Mouse (Mus musculus): Measurements from ENCODE around the gene Fbxo2. TPM values are rescaled to one million over a fixed set of nuclear protein-coding genes. Genes with fewer than 3 reads are reported as not detected.

Fbxo2 gene
- total RNA-seq, 1 experiment: 16.5 TPM

DNA sequence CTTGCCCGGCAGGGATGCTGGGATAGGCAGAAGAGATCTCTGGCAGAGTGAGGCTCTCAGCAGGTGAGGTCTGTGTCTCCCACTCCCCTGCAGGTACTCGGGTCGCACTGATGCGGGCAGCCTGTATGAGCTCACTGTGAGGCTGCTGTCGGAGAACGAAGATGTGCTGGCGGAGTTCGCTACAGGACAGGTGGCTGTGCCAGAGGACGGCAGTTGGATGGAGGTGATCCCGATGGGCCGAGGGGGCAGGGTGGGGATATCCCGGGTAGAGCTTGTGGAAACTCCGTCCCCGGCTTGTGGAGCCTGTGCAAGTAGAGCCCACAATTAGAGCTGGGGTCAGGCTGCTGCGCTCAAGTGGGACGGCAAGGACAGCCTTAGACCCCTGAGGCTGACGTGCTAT, 5.1 kb downstream of the Fbxo2 start:
- Histone ChIP-seq H3K27ac (ENCODE audit: insufficient read depth, low read depth, low read length, poor library complexity, severe bottlenecking) (no peak overlapping the region), H3K36me3 (ENCODE audit: control insufficient read depth, insufficient read depth, low read length, poor library complexity, severe bottlenecking) (no peaks in the 10 kb centered on the region), H3K9me3 (ENCODE audit: control insufficient read depth, insufficient read depth, low read depth, low read length) (no peaks in the 10 kb centered on the region), H3K4me3 (ENCODE audit: insufficient read depth in 1 of 2, low read depth in 1 of 2, low read length in 2 of 2, poor library complexity in 1 of 2, severe bottlenecking in 1 of 2) (peak overlapping the region in 1 of 2 experiments; percentile 31; a peak in 1 of 4 replicates), H3K9ac (ENCODE audit: insufficient read depth, low read depth, low read length, poor library complexity, severe bottlenecking) (no peak overlapping the region), H3K4me1 (ENCODE audit: control insufficient read depth in 2 of 2, insufficient read depth in 2 of 2, low read length in 2 of 2, poor library complexity in 1 of 2) (peaks cover 0 to 22% of the 10 kb centered on the region in 2 experiments; a peak in 2 of 4 replicates)
- TF ChIP-seq MAFK (IDR thresholded peaks at IDR 0.05; ENCODE audit: insufficient read depth, low read depth, low read length) (no peak), HCFC1 (IDR thresholded peaks at IDR 0.05; ENCODE audit: borderline replicate concordance, insufficient read depth, low read length) (no peak), CHD2 (IDR thresholded peaks at IDR 0.05; ENCODE audit: low read depth, low read length) (no peak), ZNF384 (IDR thresholded peaks at IDR 0.05; ENCODE audit: low read depth, low read length) (no peak), ZC3H11A (IDR thresholded peaks at IDR 0.05; ENCODE audit: borderline replicate concordance, low read depth, low read length) (no peak)
- in situ Hi-C loops (cut with MboI; ENCODE audit: low sequenced_read_pairs in 2 of 2, unreplicated experiment in 2 of 2): loop anchor here in 1 of 2 experiments (5.0 kb wide), 1 partner anchor 53 kb away; no protein-coding TSS in a partner anchor
- no peak for DNase-seq (ENCODE audit: low read depth, low spot score)

GRCm38 (mm10) chr4:148166431-148166830, 6.0 kb downstream of the Fbxo2 start:
- Histone ChIP-seq H3K9me3 (ENCODE audit: control insufficient read depth, insufficient read depth, low read depth, low read length) (no peaks in the 10 kb centered on the region), H3K9ac (ENCODE audit: insufficient read depth, low read depth, low read length, poor library complexity, severe bottlenecking) (no peak overlapping the region), H3K36me3 (ENCODE audit: control insufficient read depth, insufficient read depth, low read length, poor library complexity, severe bottlenecking) (no peaks in the 10 kb centered on the region), H3K27ac (ENCODE audit: insufficient read depth, low read depth, low read length, poor library complexity, severe bottlenecking) (no peak overlapping the region), H3K4me3 (ENCODE audit: insufficient read depth in 1 of 2, low read depth in 1 of 2, low read length in 2 of 2, poor library complexity in 1 of 2, severe bottlenecking in 1 of 2) (no peak overlapping the region), H3K4me1 (ENCODE audit: control insufficient read depth in 2 of 2, insufficient read depth in 2 of 2, low read length in 2 of 2, poor library complexity in 1 of 2) (peaks cover 0 to 16% of the 10 kb centered on the region in 2 experiments; a peak in 2 of 4 replicates)
- DNase-seq (ENCODE audit: low read depth, low spot score): no peak
- TF ChIP-seq HCFC1 (IDR thresholded peaks at IDR 0.05; ENCODE audit: borderline replicate concordance, insufficient read depth, low read length) (no peak), MAFK (IDR thresholded peaks at IDR 0.05; ENCODE audit: insufficient read depth, low read depth, low read length) (no peak), ZNF384 (IDR thresholded peaks at IDR 0.05; ENCODE audit: low read depth, low read length) (no peak), CHD2 (IDR thresholded peaks at IDR 0.05; ENCODE audit: low read depth, low read length) (no peak), ZC3H11A (IDR thresholded peaks at IDR 0.05; ENCODE audit: borderline replicate concordance, low read depth, low read length) (no peak)
- in situ Hi-C loops (cut with MboI; ENCODE audit: low sequenced_read_pairs in 2 of 2, unreplicated experiment in 2 of 2): loop anchor here in 1 of 2 experiments (5.0 kb wide), 1 partner anchor 54 kb away; no protein-coding TSS in a partner anchor

DNA sequence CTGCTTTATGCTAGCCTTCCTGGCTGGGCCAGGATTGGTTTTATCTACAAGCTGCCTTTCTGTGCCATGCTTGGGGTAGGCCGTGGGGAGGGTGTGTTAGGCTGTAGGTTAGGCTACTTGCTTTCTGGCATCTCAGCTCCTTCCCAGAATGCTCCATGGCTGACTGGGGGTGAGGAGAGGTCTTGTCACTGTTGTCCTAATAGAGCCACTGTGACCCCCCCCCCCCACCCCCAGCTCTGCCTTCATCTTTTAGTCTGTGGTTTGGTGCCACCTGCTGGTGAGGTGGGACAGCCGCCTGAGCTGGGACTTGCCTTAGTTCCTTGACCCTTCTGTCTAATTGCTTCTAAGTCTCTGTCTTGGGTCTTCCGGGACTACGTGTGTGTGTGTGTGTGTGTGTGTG, 6.6 kb downstream of the Fbxo2 start:
- no peaks in the 10 kb centered on the region for H3K36me3 ChIP-seq (ENCODE audit: control insufficient read depth, insufficient read depth, low read length, poor library complexity, severe bottlenecking)
- peaks cover 0 to 15% of the 10 kb centered on the region in 2 experiments; a peak in 2 of 4 replicates for H3K4me1 ChIP-seq (ENCODE audit: control insufficient read depth in 2 of 2, insufficient read depth in 2 of 2, low read length in 2 of 2, poor library complexity in 1 of 2)
- H3K4me3 ChIP-seq (ENCODE audit: insufficient read depth in 1 of 2, low read depth in 1 of 2, low read length in 2 of 2, poor library complexity in 1 of 2, severe bottlenecking in 1 of 2): no peak overlapping the region
- no peak overlapping the region for H3K27ac ChIP-seq (ENCODE audit: insufficient read depth, low read depth, low read length, poor library complexity, severe bottlenecking)
- DNase-seq (ENCODE audit: low read depth, low spot score): no peak
- H3K9me3 ChIP-seq (ENCODE audit: control insufficient read depth, insufficient read depth, low read depth, low read length): no peaks in the 10 kb centered on the region
- TF ChIP-seq ZNF384 (IDR thresholded peaks at IDR 0.05; ENCODE audit: low read depth, low read length): no peak
- H3K9ac ChIP-seq (ENCODE audit: insufficient read depth, low read depth, low read length, poor library complexity, severe bottlenecking): no peak overlapping the region
- in situ Hi-C loops (cut with MboI; ENCODE audit: low sequenced_read_pairs in 2 of 2, unreplicated experiment in 2 of 2): loop anchor here in 1 of 2 experiments (5.0 kb wide), 1 partner anchor 55 kb away; no protein-coding TSS in a partner anchor

DNA sequence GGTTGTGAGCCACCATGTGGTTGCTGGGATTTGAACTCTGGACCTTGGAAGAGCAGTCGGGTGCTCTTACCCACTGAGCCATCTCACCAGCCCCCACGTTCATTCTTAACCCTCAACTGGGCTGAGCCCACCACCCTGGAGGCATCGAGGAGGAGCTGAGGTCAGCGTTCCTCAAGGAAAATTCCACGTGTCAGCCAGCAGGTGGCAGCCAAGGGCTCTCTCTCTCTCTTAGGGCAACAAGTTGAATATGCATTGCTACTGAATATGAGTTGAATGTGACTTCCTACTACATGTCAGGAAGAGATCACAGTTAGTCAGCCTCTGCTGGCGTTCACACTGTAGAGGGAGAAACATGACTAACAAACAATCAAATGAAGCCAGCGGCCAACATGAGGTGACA, 7.9 kb downstream of the Fbxo2 start:
- no peak overlapping the region for H3K9ac ChIP-seq (ENCODE audit: insufficient read depth, low read depth, low read length, poor library complexity, severe bottlenecking)
- in situ Hi-C loops (cut with MboI; ENCODE audit: low sequenced_read_pairs in 2 of 2, unreplicated experiment in 2 of 2): loop anchor here in 1 of 2 experiments (5.0 kb wide), 1 partner anchor 56 kb away; no protein-coding TSS in a partner anchor
- H3K4me3 ChIP-seq (ENCODE audit: insufficient read depth in 1 of 2, low read depth in 1 of 2, low read length in 2 of 2, poor library complexity in 1 of 2, severe bottlenecking in 1 of 2): no peak overlapping the region
- H3K9me3 ChIP-seq (ENCODE audit: control insufficient read depth, insufficient read depth, low read depth, low read length): no peaks in the 10 kb centered on the region
- no peak for DNase-seq (ENCODE audit: low read depth, low spot score)
- H3K27ac ChIP-seq (ENCODE audit: insufficient read depth, low read depth, low read length, poor library complexity, severe bottlenecking): no peak overlapping the region
- H3K4me1 ChIP-seq (ENCODE audit: control insufficient read depth in 2 of 2, insufficient read depth in 2 of 2, low read length in 2 of 2, poor library complexity in 1 of 2): peaks cover 0 to 15% of the 10 kb centered on the region in 2 experiments; a peak in 2 of 4 replicates
- TF ChIP-seq CHD2 (IDR thresholded peaks at IDR 0.05; ENCODE audit: low read depth, low read length) (no peak), MAFK (IDR thresholded peaks at IDR 0.05; ENCODE audit: insufficient read depth, low read depth, low read length) (peak; percentile 91)
- H3K36me3 ChIP-seq (ENCODE audit: control insufficient read depth, insufficient read depth, low read length, poor library complexity, severe bottlenecking): no peaks in the 10 kb centered on the region

GRCm38 (mm10) chr4:148169586-148169985, 9.2 kb downstream of the Fbxo2 start:
- H3K9ac ChIP-seq (ENCODE audit: insufficient read depth, low read depth, low read length, poor library complexity, severe bottlenecking): peak overlapping the region; percentile 50
- in situ Hi-C loops (cut with MboI; ENCODE audit: low sequenced_read_pairs in 2 of 2, unreplicated experiment in 2 of 2): loop anchor here in 1 of 2 experiments (5.0 kb wide), 1 partner anchor 57 kb away; no protein-coding TSS in a partner anchor
- no peak for DNase-seq (ENCODE audit: low read depth, low spot score)
- H3K27ac ChIP-seq (ENCODE audit: insufficient read depth, low read depth, low read length, poor library complexity, severe bottlenecking): 0 out of 2 replicates have a peak overlapping the region, but pooled peaks have one; percentile 29
- no peaks in the 10 kb centered on the region for H3K9me3 ChIP-seq (ENCODE audit: control insufficient read depth, insufficient read depth, low read depth, low read length)
- peaks cover 0 to 12% of the 10 kb centered on the region in 2 experiments; a peak in 2 of 4 replicates for H3K4me1 ChIP-seq (ENCODE audit: control insufficient read depth in 2 of 2, insufficient read depth in 2 of 2, low read length in 2 of 2, poor library complexity in 1 of 2)
- H3K4me3 ChIP-seq (ENCODE audit: insufficient read depth in 1 of 2, low read depth in 1 of 2, low read length in 2 of 2, poor library complexity in 1 of 2, severe bottlenecking in 1 of 2): peak overlapping the region; percentile 36 to 52
- no peak for TF ChIP-seq HCFC1 (IDR thresholded peaks at IDR 0.05; ENCODE audit: borderline replicate concordance, insufficient read depth, low read length)
- no peaks in the 10 kb centered on the region for H3K36me3 ChIP-seq (ENCODE audit: control insufficient read depth, insufficient read depth, low read length, poor library complexity, severe bottlenecking)

Measured in ES-E14 (cell line).